Mouse (Mus musculus): ENCODE data around the gene Slc16a2. TPM values are rescaled to one million over a fixed set of nuclear protein-coding genes. Genes with fewer than 3 reads are reported as not detected.
"Not testable (repeated sequence)": the region's sequence is repeated elsewhere in the genome, so short reads cannot be mapped to it uniquely, and the experiment has no call there.

The Slc16a2 gene
- polyA plus RNA-seq, 1 experiment from 2014 or later: 16.3 TPM

DNA sequence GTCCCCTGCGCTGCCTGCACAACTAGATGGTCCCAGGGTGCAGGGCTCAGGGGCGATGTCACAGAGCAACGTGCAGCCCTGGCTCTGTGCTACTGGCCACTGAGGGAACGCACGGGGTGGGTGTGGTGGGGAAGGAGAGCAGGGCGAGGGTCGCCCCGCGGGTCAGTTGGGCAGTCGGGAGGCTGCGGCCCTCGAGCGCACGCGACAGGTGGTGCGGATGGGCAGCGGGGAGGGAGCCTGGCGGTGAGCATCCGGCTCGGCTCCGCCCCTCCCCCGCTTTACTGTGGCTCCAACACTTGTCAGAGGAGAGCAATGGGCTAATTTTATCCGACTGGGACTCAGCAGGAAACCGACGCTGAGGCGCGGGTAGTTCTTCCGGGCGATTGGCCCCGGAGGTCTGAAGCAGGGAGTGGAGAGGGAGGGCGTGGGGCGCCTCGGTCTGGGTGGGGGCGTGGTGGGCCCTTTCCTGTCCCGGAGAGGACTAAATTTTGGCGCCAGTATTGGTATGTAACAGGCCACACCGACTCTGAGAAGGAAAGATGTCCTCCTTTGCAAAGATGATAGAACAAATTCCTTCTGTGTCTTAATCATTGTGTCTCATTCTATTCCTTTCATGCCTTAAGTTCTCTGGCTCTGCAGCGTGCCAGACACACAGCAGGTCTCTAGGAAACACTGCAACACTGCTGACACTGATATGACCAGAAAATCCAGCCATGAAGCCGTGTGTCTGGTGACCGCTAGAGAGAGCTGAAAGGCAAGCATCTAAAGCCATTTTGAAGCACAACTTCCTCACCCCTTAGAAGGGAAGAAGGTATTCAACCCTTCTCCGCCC, 126.4 kb downstream of the Slc16a2 start:
- Histone ChIP-seq H3K4me3 (ENCODE audit: low read depth, low read length) (peak overlapping the region; percentile 35), H3K4me1 (ENCODE audit: control insufficient read depth, insufficient read depth, low read length) (no peaks in the 10 kb centered on the region), H3K27ac (ENCODE audit: low read depth, low read length) (peak overlapping the region; percentile 23; the same call in 1 of the 2 replicates), H3K9ac (ENCODE audit: low read length) (peak overlapping the region; percentile 28), H3K36me3 (ENCODE audit: control insufficient read depth, insufficient read depth, low read length) (no peaks in the 10 kb centered on the region), H3K4me2 (ENCODE audit: low read depth) (peak overlapping the region; percentile 68), H3K27me3 (ENCODE audit: control insufficient read depth, insufficient read depth, low read length) (peaks cover 59% of the 10 kb centered on the region), H3K9me3 (ENCODE audit: control insufficient read depth, low read length) (no peaks in the 10 kb centered on the region)
- ATAC-seq (ENCODE audit: insufficient read depth, low FRiP score, low TSS enrichment) (peak; percentile 81), DNase-seq (ENCODE audit: low spot score) (peak; percentile 68)
- WGBS: 1% methylated on average over 40 of the region's 41 CpGs

GRCm38 (mm10) chrX:103694787-103695164, 127.0 kb downstream of the Slc16a2 start:
- no peaks in the 10 kb centered on the region for H3K36me3 ChIP-seq (ENCODE audit: control insufficient read depth, insufficient read depth, low read length)
- H3K4me1 ChIP-seq (ENCODE audit: control insufficient read depth, insufficient read depth, low read length): no peaks in the 10 kb centered on the region
- peaks cover 60% of the 10 kb centered on the region for H3K27me3 ChIP-seq (ENCODE audit: control insufficient read depth, insufficient read depth, low read length)
- H3K27ac ChIP-seq (ENCODE audit: low read depth, low read length): no peak overlapping the region
- 6% methylated on average over 17 of the region's 17 CpGs for WGBS
- peak overlapping the region; percentile 68 for H3K4me2 ChIP-seq (ENCODE audit: low read depth)
- H3K9ac ChIP-seq (ENCODE audit: low read length): no peak overlapping the region; the same call in 1 of the 2 replicates
- DNase-seq (ENCODE audit: low spot score): peak; percentile 12
- H3K9me3 ChIP-seq (ENCODE audit: control insufficient read depth, low read length): no peaks in the 10 kb centered on the region
- peak; percentile 32 for ATAC-seq (ENCODE audit: insufficient read depth, low FRiP score, low TSS enrichment)
- peak overlapping the region; percentile 35 for H3K4me3 ChIP-seq (ENCODE audit: low read depth, low read length)

GRCm38 (mm10) chrX:103694381-103694780, 127.4 kb downstream of the Slc16a2 start:
- Histone ChIP-seq H3K4me2 (ENCODE audit: low read depth) (peak overlapping the region; percentile 68), H3K4me1 (ENCODE audit: control insufficient read depth, insufficient read depth, low read length) (no peaks in the 10 kb centered on the region), H3K9me3 (ENCODE audit: control insufficient read depth, low read length) (no peaks in the 10 kb centered on the region), H3K4me3 (ENCODE audit: low read depth, low read length) (no peak overlapping the region), H3K9ac (ENCODE audit: low read length) (no peak overlapping the region), H3K27me3 (ENCODE audit: control insufficient read depth, insufficient read depth, low read length) (peaks cover 57% of the 10 kb centered on the region), H3K27ac (ENCODE audit: low read depth, low read length) (no peak overlapping the region), H3K36me3 (ENCODE audit: control insufficient read depth, insufficient read depth, low read length) (no peaks in the 10 kb centered on the region)
- ATAC-seq (ENCODE audit: insufficient read depth, low FRiP score, low TSS enrichment) (no peak), DNase-seq (ENCODE audit: low spot score) (no peak)
- WGBS: 23% methylated on average over 10 of the region's 10 CpGs

DNA sequence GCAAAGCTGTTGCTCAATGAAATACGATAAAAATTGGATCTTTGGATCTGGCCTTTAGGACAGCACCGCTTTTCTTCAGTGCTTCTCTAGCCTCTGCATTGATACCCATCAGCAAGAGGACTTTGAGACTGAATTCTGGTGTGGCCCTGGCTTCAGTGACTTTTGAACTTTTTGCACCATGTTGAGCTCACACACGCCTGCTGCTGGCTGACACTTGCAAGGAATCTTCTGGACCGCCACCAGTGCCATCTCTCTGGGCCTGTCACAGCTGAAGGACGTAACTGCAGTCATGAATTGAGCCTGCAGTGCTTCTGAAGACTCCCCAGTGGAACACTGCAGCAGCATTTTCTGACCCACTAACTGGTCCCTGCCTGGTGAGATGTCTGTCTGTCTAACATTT, 128.9 kb downstream of the Slc16a2 start:
- H3K36me3 ChIP-seq (ENCODE audit: control insufficient read depth, insufficient read depth, low read length): no peaks in the 10 kb centered on the region
- H3K9me3 ChIP-seq (ENCODE audit: control insufficient read depth, low read length): no peaks in the 10 kb centered on the region
- WGBS: 87% methylated on average over 5 of the region's 5 CpGs
- H3K27me3 ChIP-seq (ENCODE audit: control insufficient read depth, insufficient read depth, low read length): peaks cover 56% of the 10 kb centered on the region
- ATAC-seq (ENCODE audit: insufficient read depth, low FRiP score, low TSS enrichment) (no peak), DNase-seq (ENCODE audit: low spot score) (no peak)
- H3K4me3 ChIP-seq (ENCODE audit: low read depth, low read length): no peak overlapping the region
- no peak overlapping the region for H3K4me2 ChIP-seq (ENCODE audit: low read depth)
- H3K9ac ChIP-seq (ENCODE audit: low read length): no peak overlapping the region
- no peaks in the 10 kb centered on the region for H3K4me1 ChIP-seq (ENCODE audit: control insufficient read depth, insufficient read depth, low read length)
- no peak overlapping the region for H3K27ac ChIP-seq (ENCODE audit: low read depth, low read length)

DNA sequence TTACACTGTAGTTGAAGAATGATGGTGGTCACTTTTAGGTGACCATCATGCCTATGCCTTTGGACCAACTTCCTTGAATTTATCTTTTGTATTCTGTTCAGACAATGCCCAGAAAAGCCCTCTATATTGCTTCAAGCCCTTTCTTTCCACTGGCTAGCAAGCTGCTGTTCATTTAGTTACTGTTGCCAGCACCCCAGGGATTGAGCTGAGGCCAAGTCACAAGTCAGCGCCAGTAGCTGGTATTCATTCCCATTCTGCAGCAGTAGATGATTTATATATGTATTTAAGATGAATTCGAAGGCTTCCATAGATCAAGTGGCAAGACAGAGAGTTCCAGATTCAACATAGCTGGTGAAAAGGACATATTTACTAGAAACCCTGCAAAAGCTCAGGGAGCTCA, 133.2 kb downstream of the Slc16a2 start:
- ATAC-seq (ENCODE audit: insufficient read depth, low FRiP score, low TSS enrichment): no peak
- no peaks in the 10 kb centered on the region for H3K36me3 ChIP-seq (ENCODE audit: control insufficient read depth, insufficient read depth, low read length)
- no peak overlapping the region for H3K27ac ChIP-seq (ENCODE audit: low read depth, low read length)
- H3K9me3 ChIP-seq (ENCODE audit: control insufficient read depth, low read length): no peaks in the 10 kb centered on the region
- no peak for DNase-seq (ENCODE audit: low spot score)
- H3K4me2 ChIP-seq (ENCODE audit: low read depth): no peak overlapping the region
- 79% methylated on average over 2 of the region's 2 CpGs for WGBS
- no peak overlapping the region for H3K9ac ChIP-seq (ENCODE audit: low read length)
- no peaks in the 10 kb centered on the region for H3K4me1 ChIP-seq (ENCODE audit: control insufficient read depth, insufficient read depth, low read length)
- no peak overlapping the region for H3K4me3 ChIP-seq (ENCODE audit: low read depth, low read length)
- H3K27me3 ChIP-seq (ENCODE audit: control insufficient read depth, insufficient read depth, low read length): peaks cover 25% of the 10 kb centered on the region

GRCm38 (mm10) chrX:103674674-103675073, 147.1 kb downstream of the Slc16a2 start:
- no peaks in the 10 kb centered on the region for H3K9me3 ChIP-seq (ENCODE audit: control insufficient read depth, low read length)
- no peaks in the 10 kb centered on the region for H3K36me3 ChIP-seq (ENCODE audit: control insufficient read depth, insufficient read depth, low read length)
- H3K4me1 ChIP-seq (ENCODE audit: control insufficient read depth, insufficient read depth, low read length): no peaks in the 10 kb centered on the region
- no peak for DNase-seq (ENCODE audit: low spot score)
- no peak for ATAC-seq (ENCODE audit: insufficient read depth, low FRiP score, low TSS enrichment)
- H3K27me3 ChIP-seq (ENCODE audit: control insufficient read depth, insufficient read depth, low read length): peaks cover 12% of the 10 kb centered on the region; the same call in 1 of the 2 replicates
- H3K4me2 ChIP-seq (ENCODE audit: low read depth): no peak overlapping the region
- no peak overlapping the region for H3K9ac ChIP-seq (ENCODE audit: low read length)
- 39% methylated on average over 2 of the region's 2 CpGs for WGBS
- no peak overlapping the region for H3K27ac ChIP-seq (ENCODE audit: low read depth, low read length)
- H3K4me3 ChIP-seq (ENCODE audit: low read depth, low read length): no peak overlapping the region

GRCm38 (mm10) chrX:103673761-103674160, 148.0 kb downstream of the Slc16a2 start:
- no peak overlapping the region for H3K27ac ChIP-seq (ENCODE audit: low read depth, low read length)
- H3K9me3 ChIP-seq (ENCODE audit: control insufficient read depth, low read length): no peaks in the 10 kb centered on the region
- H3K9ac ChIP-seq (ENCODE audit: low read length): no peak overlapping the region
- peaks cover 10% of the 10 kb centered on the region; the same call in 1 of the 2 replicates for H3K27me3 ChIP-seq (ENCODE audit: control insufficient read depth, insufficient read depth, low read length)
- H3K36me3 ChIP-seq (ENCODE audit: control insufficient read depth, insufficient read depth, low read length): no peaks in the 10 kb centered on the region
- DNase-seq (ENCODE audit: low spot score): no peak
- no peaks in the 10 kb centered on the region for H3K4me1 ChIP-seq (ENCODE audit: control insufficient read depth, insufficient read depth, low read length)
- no peak overlapping the region for H3K4me2 ChIP-seq (ENCODE audit: low read depth)
- WGBS: 72% methylated on average over 3 of the region's 3 CpGs
- ATAC-seq (ENCODE audit: insufficient read depth, low FRiP score, low TSS enrichment): no peak
- no peak overlapping the region for H3K4me3 ChIP-seq (ENCODE audit: low read depth, low read length)

DNA sequence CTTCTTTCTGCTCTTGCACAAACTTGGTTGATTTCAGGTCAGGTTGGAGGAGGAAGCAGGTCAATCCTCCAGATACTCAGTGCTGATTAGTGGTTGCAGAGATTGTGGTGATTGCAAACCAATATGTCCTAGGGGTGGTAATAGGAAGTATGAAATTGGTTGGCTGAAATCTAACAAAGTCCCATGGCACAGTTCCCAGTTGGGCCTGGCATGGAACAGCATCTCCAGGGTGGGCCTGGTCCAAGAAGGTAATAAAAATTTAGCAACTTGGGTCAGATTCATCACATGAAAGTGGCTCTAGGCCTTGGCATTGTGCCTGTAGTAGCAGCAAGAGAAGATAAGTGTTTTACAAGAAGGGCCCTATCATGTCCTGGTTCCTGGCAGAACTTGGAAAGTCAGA, 151.5 kb downstream of the Slc16a2 start:
- no peak overlapping the region for H3K4me2 ChIP-seq (ENCODE audit: low read depth)
- H3K4me1 ChIP-seq (ENCODE audit: control insufficient read depth, insufficient read depth, low read length): no peaks in the 10 kb centered on the region
- H3K27me3 ChIP-seq (ENCODE audit: control insufficient read depth, insufficient read depth, low read length): peaks cover 7% of the 10 kb centered on the region; the same call in 1 of the 2 replicates
- no peak overlapping the region for H3K9ac ChIP-seq (ENCODE audit: low read length)
- no peaks in the 10 kb centered on the region for H3K36me3 ChIP-seq (ENCODE audit: control insufficient read depth, insufficient read depth, low read length)
- ATAC-seq (ENCODE audit: insufficient read depth, low FRiP score, low TSS enrichment) (no peak), DNase-seq (ENCODE audit: low spot score) (no peak)
- no peak overlapping the region for H3K27ac ChIP-seq (ENCODE audit: low read depth, low read length)
- no peak overlapping the region for H3K4me3 ChIP-seq (ENCODE audit: low read depth, low read length)
- no peaks in the 10 kb centered on the region for H3K9me3 ChIP-seq (ENCODE audit: control insufficient read depth, low read length)

GRCm38 (mm10) chrX:103664445-103664844, 157.3 kb downstream of the Slc16a2 start:
- 91% methylated on average over 10 of the region's 10 CpGs for WGBS
- ATAC-seq (ENCODE audit: insufficient read depth, low FRiP score, low TSS enrichment): not testable (repeated sequence)

More at GRCm38 (mm10) chrX:103664445-103664844, 157.3 kb downstream of the Slc16a2 start:
- H3K4me2 ChIP-seq (ENCODE audit: low read depth); DNase-seq (ENCODE audit: low spot score); H3K9me3 ChIP-seq (ENCODE audit: control insufficient read depth, low read length); H3K9ac ChIP-seq (ENCODE audit: low read length); H3K4me3 ChIP-seq (ENCODE audit: low read depth, low read length); H3K4me1 ChIP-seq (ENCODE audit: control insufficient read depth, insufficient read depth, low read length); H3K27ac ChIP-seq (ENCODE audit: low read depth, low read length); H3K36me3 ChIP-seq (ENCODE audit: control insufficient read depth, insufficient read depth, low read length); H3K27me3 ChIP-seq (ENCODE audit: control insufficient read depth, insufficient read depth, low read length): not testable (repeated sequence)

Data from neural tube, embryonic 11.5 days (tissue).